Mouse (Mus musculus): ENCODE data around the gene Wfdc15b.
"Not testable (repeated sequence)": the region's sequence is repeated elsewhere in the genome, so short reads cannot be mapped to it uniquely, and the experiment has no call there.

Gene Wfdc15b

DNA sequence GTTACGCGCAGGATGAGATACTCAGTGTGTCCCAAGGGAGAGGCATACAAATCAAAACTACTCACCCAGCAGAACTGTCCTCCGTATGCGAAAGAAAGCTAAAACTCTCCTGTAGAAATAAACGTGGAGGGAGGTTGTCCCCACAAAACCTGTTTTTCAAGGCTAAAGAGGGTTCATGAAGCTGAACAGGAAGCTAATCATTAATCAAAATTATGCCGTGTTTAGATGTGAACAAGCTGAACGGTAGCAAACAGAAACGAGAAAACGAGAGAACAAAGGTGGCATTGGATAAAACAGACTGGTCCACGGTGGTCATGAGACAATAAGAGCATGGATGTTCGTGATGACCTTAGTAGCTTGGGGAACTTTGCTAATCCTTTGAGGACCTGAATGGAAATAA is at the start of gene Wfdc15b:
Wfdc15b (minus strand) TSS at position 139 of the 400 bp plus-strand sequence.
- DNase-seq = no peak

DNA sequence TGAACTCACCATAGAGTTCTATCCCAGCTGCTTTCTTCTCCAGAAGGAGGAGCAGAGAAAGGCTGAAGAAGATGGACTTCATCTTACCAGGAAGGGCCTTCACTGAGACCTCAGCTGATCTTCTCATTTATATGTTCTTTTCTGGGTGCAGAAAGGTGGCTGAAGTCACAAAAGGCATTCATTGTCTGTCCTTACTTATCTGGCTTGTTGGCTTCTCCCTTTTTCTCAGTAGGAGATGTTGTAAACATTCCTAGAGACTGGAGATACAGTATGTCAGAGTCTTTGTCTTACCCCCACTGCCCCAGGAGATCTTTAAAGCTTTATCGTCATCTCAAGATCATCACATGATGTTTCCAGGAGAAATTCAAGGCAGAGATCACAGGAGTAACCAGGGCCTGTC is 35.1 kb upstream of the Wfdc15b start, which contains the start of gene Svs3b:
Svs3b (minus strand) TSS at position 101 of the 400 bp plus-strand sequence.
- DNase-seq = not testable (repeated sequence)

DNA sequence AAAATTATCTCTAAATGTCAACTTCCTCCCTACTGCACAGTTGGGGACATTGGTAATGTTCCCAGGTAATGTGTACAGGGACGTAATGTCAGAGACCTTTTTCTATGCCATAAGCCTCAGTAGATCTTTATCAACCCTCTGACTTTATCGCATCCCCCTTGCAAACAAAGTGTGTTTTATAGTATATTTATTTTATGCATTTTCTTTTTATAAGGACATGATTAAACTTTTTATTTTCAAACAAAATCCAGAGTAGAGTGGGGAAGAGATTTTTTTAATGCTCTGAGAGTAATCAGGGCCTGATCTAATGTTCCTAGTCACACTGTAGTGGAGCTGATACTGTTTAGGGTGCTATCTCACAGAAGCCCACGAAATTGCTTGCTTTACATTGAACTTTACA is 16.9 kb upstream of the Wfdc15b start, which contains the start of gene Svs2:
Svs2 (minus strand) TSS at position 101 of the 400 bp plus-strand sequence.
- no peak for DNase-seq

DNA sequence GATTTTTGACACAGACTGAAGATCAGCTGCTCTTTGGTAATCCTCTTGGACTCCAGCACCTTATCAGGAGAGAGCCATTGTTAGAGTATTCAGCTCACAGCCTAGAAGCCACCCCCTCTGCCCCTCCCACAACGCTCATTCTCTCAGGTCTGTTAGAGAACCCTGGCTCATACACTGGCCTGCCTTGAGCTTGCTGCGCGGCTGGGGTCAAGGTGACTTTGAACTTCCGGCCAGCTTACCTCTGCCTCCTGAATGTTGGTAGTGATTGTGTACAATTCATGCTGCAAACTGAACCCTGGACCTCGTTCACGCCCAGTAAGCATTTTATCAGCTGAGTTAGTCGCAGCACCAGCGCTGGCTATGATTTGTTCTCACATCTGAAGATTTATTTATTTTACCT is 11.2 kb upstream of the Wfdc15b start:
- no peak for DNase-seq

DNA sequence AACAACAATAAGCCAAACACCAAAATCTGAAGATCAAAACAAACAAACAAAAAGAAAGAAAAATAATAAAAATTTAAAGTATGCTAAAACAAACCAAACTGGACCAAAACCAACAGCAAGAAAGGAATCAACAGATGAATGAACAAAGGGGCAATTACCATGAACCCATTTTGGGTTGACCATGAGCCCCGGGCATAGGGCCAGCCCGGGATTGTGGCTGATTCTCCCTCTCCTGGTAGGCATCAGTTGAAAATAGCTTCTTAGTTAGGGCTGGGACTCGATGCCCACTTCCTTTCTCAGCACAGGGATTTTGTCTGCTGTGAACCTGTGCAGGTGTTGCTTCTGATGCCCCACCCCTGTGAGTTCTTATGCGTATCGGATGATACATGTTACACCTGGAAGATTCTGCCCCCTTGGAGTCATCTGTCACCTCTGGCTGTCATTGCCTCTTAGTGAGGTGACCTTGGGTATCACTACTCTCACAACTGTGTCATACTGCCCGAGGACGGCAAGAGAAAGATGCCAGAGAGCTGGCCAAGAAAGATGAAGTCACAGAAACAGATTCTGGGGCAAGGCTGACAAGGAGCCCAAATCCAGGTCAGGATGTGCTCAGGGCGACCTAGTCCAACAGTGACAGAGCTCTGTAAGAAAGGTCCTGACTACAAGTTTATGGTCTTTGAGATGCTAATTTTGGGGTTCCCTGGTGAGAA is 7.1 kb upstream of the Wfdc15b start:
- no peak for DNase-seq

DNA sequence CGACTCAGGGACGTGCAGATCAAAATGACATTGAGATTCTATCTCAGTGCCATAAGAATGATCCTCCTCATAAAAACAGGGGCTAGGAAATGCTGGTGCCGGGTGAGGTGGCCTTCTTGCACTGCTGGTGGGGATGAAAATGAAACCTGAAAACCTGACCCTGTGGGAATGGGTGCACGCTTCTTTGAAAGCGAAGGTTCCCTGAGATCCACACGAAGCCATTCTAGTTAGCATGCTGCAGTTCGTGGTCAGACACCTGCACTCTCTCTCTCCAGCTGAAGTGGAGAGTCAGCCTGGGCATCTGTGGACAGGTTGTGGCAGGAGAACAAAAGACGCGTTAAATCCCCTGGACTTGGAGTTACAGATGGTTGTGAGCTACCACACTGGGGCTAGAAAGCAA is 2.2 kb downstream of the Wfdc15b start:
- no peak for DNase-seq

DNA sequence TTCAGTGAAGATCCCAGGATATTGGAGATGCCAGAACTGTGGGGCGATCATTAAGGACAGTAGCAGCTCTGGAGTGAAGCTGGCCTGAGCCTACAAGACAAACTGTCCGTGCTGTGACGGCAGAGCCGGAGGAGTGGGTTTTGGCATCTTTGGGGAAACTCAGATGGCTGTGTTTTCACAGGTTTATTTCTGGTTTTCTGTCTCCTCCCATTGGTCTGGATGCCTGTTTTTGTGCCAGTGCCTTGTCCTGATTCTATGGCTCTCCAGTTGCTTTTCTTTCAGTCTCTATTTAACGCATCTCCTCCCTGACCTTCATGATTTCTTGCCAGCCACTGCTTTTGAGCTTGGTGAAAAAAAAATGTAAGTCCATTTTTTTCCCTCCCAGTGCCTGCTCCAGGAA is 8.7 kb downstream of the Wfdc15b start:
- no peak for DNase-seq

DNA sequence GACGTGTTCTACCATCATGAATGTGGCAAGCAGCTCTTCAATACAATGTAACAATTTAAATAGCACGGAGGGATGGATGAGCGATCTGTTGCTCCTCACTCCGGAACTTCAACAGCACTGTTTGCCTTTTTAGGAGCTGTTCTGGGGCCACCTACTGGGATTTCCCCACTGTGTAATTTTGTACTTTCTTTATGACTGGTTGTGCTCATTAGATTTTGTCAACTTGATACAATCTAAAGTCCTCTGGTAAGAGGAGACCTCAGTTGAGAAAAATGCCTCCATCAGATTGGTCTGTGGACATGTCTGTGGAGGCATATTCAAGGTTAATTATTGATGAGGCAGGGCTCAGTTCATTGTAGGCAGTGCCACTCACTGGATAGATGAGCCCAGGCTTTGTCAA is 10.6 kb downstream of the Wfdc15b start:
- DNase-seq = no peak

DNA sequence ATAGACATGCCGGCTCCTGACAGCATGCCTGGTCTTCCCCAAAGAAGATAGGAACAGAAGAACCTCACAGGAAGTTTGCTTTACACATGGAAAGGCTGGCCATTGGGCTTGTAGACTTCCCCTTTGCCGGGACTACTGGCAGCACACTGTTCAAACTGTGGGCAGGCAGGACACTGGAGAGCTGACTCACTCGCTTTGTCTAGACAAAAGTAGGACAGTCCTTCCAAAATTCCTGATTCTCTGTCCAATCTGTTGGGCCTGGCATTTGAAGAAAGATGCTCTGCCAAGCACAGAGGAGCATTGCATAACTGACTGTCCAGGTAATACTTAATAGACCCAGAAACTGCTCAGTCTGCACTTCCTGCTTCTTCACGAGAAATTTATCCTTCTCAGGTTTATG is 14.8 kb downstream of the Wfdc15b start:
- DNase-seq = no peak

DNA sequence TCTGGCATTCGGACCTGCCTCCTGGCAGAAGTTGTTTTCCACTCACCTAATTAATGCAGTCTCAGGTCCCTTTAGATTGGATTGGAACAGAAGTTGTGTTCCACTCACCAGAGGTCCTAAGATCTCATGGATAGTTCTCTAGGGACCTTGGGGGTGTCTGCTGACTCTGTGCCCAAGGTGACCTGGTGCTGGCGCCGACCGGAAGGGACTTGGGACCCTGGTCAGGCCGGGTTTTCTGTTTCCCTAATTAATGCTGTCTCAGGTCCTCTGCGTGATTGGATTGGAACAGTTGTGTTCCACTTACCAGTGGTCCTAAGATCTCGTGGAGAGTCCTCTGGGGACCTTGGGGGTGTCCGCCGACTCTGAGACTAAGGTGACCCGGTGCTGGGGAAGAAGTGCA is 15.4 kb downstream of the Wfdc15b start:
- not testable (repeated sequence) for DNase-seq

DNA sequence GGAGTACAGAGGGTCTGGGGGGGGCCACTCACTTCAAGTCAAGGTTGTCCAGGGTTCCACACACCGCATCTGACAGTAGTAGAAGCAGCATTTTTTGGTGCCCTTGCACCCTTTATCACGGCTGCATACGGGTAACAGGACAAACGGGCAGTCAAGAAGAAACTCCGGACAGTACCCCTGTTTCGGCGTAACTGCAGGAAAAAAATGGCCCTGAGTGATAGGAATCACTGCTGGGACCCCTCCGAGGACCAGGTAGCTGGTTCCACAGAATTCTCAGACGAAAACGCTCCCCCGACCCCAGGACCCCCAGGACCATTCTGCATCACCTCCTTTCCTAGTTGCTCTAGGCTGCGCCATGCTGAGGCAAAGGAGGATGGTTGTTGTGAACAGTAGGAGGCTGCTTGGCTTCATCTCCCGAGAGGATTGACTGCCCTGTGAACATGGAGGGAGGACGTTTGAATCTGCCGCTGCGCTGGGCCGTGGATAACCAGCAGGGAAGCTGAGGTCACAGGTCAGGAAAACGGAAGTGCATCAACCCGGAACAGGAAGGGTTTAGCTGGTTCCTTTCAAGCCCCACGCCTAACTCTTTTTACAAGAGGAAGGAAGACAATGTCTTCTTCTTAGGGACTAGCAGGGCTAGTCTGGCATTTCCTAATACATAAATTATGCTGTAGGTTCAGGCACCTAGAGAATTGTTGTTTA is 21.7 kb downstream of the Wfdc15b start, which contains the start of gene Wfdc15a:
Wfdc15a (minus strand) TSS at position 505 of the 702 bp plus-strand sequence.
- no peak for DNase-seq

DNA sequence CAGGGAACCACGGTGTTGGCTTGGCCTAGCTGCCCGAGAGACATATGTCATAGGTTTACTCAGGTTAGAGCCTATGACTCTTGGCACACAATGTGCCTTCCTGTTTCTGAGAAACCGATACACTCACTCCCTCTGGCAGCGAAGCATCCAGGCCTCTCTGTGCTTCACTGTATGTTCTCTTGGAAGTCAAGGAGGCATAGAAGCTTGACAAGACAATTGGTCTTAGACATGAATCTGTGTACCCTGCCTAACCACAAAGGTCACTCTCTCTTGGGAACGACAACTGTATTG is 24.8 kb downstream of the Wfdc15b start:
- DNase-seq = no peak

DNA sequence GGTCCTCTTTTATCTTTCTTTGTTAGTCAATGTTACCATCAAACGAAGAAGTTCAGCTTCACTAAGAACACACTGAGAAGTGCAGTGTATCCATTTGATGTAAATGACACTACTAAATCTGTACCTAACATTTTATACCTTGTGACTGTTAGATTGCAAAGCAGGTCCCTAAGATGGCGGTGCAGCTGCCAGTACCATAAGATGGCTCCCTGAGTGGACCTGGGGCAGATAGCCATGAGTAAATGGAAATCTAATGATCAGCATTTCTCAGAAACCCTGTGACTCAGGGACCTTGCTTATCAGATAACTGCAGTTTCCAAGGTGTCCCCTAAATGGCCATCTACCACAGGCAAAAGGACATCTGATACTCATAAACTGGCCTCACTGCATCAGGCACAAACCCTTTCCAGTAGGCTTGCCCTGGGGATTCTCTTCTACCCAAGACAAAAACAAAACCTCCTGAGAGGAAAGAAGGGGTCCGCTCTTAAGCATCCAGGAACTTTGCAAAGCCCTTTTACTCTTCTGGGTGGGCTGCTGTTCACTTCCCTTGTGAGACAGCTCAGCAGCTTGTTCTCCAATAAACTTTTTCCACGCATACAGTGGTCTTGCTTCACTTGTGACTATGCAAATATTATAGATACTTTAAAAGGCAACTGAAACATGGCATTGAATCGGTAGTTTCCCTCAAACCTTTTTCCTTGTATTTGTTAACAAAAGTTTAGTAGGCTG is 25.3 kb downstream of the Wfdc15b start:
- DNase-seq = no peak

DNA sequence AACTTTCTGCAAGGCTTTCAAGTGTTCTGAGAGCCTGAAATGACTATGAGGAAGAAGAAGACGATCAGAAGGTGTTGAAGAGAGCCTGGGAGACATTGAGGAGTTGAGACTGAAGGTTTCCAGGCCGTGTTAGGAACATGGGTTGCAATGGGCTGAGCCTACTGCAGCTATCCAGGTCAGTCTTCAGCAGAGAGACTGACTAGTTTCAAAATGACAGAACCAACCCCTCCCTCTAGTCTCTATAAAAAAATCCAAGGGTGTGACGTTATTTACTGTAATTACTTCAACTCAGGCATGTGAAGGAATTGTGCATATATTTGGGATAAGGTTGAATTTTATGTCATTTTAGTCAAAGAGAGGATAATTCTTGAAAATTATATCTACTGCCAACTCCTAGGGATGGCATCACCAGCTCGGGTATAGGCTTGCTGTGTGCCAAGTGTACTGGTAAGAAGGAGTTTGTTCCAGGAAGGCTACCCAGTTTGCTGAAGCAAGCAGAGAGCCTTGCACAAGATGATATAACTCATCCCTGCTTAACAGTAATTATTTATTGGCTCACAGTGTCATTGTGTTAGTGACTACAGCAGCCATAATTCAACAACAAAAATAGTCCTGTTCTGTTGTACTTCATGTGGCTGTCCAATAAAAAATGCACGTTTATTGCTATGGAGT is 26.4 kb downstream of the Wfdc15b start:
- DNase-seq = no peak

DNA sequence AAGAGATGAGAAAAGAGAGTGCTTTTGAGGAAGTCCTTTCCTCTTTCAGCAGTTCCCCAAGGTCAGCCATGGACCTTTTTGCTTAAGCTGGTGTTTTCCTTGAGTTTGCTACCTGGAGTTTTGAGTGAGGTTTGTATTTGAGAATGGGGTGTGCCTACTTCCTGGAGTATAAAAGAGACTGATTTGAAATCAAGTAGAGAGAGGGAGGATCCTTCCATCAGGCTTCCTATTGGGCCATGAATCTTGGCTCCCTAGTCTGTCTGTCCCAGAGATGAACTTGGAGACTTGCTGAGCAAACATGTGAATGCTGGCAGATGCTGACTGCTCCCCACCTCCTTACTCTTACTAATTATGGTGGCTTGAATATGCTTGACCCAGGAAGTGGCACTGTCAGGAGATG is 29.2 kb downstream of the Wfdc15b start:
- DNase-seq = no peak

DNA sequence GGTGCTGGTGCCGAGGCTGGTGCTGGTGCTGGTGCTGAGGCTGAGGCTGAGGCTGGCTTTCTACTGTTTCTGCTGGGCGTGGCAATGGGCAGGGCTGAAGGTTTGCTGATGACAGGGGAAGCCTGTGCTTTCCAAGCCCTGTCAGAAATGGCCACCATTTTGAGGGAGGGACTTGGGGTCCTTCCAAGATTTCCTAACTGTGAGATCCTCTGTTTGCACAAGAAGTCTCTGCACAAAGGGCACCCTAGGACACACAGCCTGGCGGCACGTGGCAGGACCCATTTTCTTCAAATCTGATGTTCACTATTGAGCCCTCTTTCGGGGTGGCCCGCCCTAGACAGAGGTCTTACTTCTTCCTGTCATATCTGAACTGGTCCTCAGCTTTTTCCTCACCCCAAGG is 30.9 kb downstream of the Wfdc15b start, which contains the start of gene Wfdc12:
Wfdc12 (minus strand) TSS at position 33 of the 400 bp plus-strand sequence.
- DNase-seq = no peak

DNA sequence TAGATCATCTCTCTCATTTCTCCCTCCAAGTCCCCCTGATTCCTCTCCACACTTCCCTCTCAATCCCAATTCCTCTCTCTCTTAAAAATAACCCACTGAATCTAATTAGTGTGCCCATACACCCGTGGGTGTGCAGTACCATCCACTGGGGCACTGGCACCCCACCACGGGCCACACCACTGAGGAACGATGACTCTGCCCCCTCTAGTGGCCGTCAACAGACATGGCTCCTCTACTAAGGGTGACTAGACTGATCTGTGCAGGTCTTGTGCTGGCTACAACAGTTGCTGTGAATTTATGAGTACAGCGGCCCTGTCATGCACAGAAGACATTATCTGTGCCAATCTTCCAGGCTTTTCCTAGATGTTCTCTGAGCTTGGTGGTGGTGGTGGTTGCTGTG is 32.7 kb downstream of the Wfdc15b start:
- no peak for DNase-seq

DNA sequence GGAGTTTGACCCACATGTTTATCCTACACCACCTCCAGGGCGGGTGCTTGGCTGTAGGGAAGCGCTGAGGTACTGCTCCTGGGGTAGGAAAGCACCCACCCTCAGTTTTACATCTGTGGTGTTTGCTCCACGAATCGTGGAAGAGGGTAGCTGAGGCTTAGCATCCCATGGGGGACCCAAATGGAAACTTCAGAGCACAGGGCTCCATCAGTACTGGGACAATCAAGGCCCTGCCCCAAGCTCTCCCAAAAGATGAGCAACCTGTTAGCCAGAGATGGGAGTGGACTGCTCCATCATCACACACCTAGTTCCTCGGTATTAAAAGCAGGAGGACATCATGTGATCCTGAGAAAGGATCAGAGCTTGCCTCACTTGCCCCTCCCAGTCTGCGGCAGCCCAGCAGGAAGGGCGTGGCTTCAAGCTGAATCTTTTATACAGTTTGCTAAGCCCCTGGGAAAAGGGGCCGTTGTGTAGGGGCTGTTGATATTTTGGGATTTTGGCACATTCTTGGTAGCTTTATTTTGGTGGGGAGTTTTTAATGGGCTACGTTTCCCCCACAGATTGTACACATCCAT is 37.2 kb downstream of the Wfdc15b start:
- no peak for DNase-seq

DNA sequence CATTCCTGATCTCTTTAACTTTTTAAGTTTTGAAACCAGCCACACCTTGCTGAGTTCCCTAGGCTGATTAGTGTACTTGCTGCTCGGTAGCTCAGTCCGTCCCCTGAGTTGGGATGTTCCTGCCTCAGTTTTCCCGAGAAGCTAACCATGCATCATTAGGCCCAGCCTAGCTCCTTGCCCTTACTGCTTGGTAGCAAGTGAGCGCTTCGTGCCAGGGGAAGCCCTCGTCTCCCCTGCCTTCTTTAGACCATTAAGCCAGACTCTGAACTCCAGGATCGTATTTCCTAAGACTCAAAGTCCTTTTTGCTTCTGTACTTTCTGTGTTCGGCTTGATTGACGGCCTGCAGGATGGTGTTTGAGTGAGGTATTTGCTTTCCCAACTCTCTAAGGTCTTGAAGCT is 38.1 kb downstream of the Wfdc15b start:
- DNase-seq = no peak

DNA sequence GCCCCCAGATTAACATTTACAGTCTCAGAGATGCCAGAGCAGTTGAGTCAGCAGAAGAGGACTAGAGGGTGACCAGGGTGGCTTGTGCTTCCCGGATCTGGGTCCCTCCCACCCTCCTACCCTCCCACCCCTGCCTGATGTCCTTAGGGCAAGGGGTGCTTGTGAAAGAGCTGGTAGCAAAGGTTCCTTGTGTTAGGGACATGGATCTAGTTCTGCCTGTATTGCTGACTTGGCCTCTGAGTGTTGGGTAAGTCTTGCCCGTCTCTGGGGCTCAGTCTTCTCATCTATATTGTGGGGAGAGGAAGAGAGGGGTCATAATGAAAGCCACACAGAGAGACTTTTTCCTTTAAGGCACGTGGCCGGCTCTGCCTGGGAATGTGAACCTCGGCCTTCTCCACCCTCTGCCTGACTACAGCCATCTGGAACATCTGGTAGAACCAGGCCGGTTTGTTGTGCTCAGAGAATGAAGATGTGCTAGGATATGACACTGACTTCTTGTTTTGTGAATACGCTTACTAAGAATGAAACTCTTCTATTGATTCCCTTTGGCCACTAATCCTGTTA is 38.7 kb downstream of the Wfdc15b start, which contains the start of gene Wfdc5:
Wfdc5 (minus strand) TSS at position 51 of the 564 bp plus-strand sequence.
- DNase-seq = no peak

DNA sequence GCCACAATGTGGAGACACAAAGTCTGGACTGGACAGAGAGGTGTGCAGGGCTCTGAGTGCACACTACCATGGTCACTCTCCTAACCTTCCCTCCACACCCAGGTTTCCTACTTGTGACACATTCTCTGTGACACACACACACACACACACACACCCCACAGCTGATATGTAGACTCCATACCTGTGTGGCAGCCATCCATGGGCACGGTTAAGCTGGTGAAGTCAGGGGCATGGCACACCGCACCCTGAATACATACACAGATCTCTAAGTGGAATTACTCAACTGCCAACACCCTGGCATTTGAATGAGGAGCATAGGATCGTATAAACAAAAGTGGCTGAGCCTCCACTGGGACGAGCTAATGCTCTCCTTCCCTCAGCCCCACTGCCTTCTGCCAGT is 40.7 kb downstream of the Wfdc15b start:
- DNase-seq = no peak

DNA sequence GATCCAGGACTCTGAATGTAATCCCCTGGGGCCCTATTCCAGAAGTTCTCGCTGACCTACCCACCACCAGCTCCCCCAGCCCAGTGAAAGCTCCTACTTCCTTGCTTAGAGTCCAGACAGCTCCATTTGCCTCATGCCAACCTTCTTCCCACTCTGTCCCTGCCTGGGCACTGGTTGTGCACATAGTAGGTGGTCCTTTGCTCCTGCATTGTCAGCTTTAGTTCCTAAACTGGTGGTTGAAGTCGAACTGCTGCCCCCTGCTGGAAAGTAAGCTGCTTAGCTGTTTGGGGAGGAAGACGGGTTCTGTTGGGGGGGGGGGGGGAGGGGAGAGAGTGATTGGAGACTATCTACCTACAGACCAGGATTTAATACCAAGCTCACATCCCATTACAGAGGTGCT is 41.3 kb downstream of the Wfdc15b start:
- no peak for DNase-seq
